Mouse (Mus musculus): ENCODE measurements at regions not wholly inside any gene's neighbourhood (a gene's known extent, or its start where the extent isn't known, plus 50 kb on each side); places are given as distances from the start of the nearest gene placed in this dataset.

DNA sequence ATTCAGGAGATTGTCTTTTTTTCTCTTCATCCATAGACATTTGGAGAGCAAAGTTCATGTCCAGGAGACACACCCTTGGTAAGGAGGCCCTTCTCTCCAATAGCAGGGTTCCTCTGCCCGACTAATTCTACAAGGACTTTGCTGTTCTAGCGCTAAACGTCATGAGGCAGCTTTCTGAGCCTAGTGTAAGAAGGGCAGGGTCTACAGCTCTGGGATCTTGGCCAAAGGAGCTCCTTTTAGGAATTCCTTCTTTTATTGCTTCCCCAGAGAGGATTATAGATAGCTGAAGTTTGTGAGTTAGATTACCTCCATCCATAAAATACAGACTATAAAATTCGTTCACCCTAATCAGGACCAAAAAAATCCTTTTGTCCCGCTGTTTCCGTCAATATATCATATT is 378.5 kb upstream of the Smim15 start:
- TF ChIP-seq GATA1 (IDR thresholded peaks at IDR 0.05; ENCODE audit: low read length) = no peak
- TF ChIP-seq TAL1 (IDR thresholded peaks at IDR 0.05; ENCODE audit: low read length) = no peak
